Mouse (Mus musculus) effector memory CD4-positive, alpha-beta T cell, adult 7 months (primary cell): ENCODE measurements around the gene Ptpn7. TPM values are rescaled to one million over a fixed set of nuclear protein-coding genes. Genes with fewer than 3 reads are reported as not detected.

ENCODE experiments used
- polyA plus RNA-seq: library from polyadenylated mRNA; unstranded; fragments of 100-300 nt; shearing (Covaris generic); gene quantifications from one replicate; pipeline ENCODE4 v1.2.1, GENCODE M21; 2017

Ptpn7 gene
- polyA plus RNA-seq, result 74.2 TPM

DNA sequence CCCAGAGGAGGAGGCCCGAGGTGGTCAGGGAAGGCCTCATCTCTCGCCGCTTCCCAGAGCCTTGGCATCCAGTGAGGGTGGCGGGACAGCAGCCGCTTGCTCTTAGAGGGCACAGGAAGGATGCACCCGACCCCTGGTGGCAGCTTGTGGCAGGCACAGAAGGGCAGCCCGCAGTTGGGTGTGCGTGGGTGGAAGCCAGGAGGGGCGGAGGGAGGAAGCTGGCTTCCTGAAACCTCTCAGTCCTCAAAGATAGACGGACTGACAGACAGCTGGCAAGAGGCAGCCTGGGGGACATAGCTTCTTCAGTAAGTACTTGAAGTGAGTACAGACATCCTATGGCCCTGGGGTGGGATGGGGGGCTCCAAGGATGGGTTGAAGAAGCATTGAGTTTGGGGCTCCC is at the start of gene Ptpn7:
Gene Ptpn7, plus strand, starts transcription at position 228 of the 400 bp plus-strand sequence.

GRCm38 (mm10) chr1:135105124-135105523 is 27.4 kb upstream of the Ptpn7 start, which contains the start of gene Lgr6:
Gene Lgr6 (minus strand): TSS chr1:135105276.

GRCm38 (mm10) chr1:135146077-135146945 is 13.8 kb downstream of the Ptpn7 start, which contains the start of gene Arl8a:
Gene Arl8a (plus strand): TSS chr1:135146824.

GRCm38 (mm10) chr1:135167435-135167834 is 34.9 kb downstream of the Ptpn7 start, which contains the start of gene Gpr37l1:
Gene Gpr37l1 (minus strand): TSS chr1:135167681.

Other genes with a start within 250 kb of the Ptpn7 start
- gene Ppp1r12b, start 176.8 kb upstream of the Ptpn7 start, polyA plus RNA-seq, result 11.9 TPM
- 23.9 TPM for gene Ube2t, start 170.1 kb upstream of the Ptpn7 start, polyA plus RNA-seq
- gene Lgr6, start 27.4 kb upstream of the Ptpn7 start, polyA plus RNA-seq, result 0.29 TPM
- gene Arl8a, start 14.1 kb downstream of the Ptpn7 start, polyA plus RNA-seq, result 66.2 TPM
- not detected for gene Gpr37l1, start 35.0 kb downstream of the Ptpn7 start, polyA plus RNA-seq
- gene Elf3, start 125.9 kb downstream of the Ptpn7 start, polyA plus RNA-seq, result not detected
- 47.2 TPM for gene Rnpep, start 151.4 kb downstream of the Ptpn7 start, polyA plus RNA-seq
- gene Timm17a, start 181.1 kb downstream of the Ptpn7 start, polyA plus RNA-seq, result 96.8 TPM
- gene Lmod1, start 192.1 kb downstream of the Ptpn7 start, polyA plus RNA-seq, result not detected
- not detected for gene Shisa4, start 242.5 kb downstream of the Ptpn7 start, polyA plus RNA-seq